Mouse (Mus musculus) erythroblast, embryonic 14.5 days (primary cell): ENCODE measurements around the gene Thsd1.

Source experiments
- GATA1 ChIP-seq: IDR thresholded peaks from 2 replicates; pipeline ENCODE4 v1.6.1; 2012; ENCODE audit warnings: low read length, inconsistent platforms, mixed read lengths
- TAL1 ChIP-seq: IDR thresholded peaks from 3 replicates; pipeline ENCODE4 v1.6.1; 2012; ENCODE audit warnings: low read length, inconsistent platforms, mixed read lengths

GRCm38 (mm10) chr8:22249080-22249479, 22.0 kb downstream of the Thsd1 start:
- TF ChIP-seq GATA1 = no peak
- no peak for TF ChIP-seq TAL1
